Mouse (Mus musculus) ovary, postnatal 10 days (tissue): ENCODE data around the gene Omp.
A peak's percentile ranks its signal among the peaks of the same experiment; 100 is the strongest.

Experiments
- DNase-seq: peaks from one replicate; pipeline ENCODE4 v3.0.0; 2022; ENCODE audit warnings: low spot score

Gene Omp

GRCm38 (mm10) chr7:98103002-98103941, 42.0 kb downstream of the Omp start:
- peak; percentile 58 for DNase-seq

DNA sequence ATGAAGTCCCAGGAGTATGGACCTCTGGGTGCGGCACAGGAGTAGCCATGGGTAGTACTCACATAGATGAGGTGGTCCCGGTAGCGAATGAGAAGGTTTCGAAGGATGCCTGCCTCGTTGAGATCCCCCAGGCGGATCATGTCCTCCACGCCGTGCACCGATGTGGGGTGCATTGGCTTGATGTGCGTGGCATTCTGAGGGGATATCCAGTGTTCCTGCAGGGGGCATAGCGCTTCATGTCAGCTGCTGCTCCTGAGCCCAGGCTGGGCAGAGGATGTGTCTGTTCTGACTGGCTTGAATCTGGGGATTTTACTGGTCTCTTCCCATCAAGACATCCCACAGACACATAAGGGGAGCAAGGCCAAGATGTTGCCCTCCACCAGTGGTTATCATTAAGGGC, 42.8 kb downstream of the Omp start:
- DNase-seq, result no peak

DNA sequence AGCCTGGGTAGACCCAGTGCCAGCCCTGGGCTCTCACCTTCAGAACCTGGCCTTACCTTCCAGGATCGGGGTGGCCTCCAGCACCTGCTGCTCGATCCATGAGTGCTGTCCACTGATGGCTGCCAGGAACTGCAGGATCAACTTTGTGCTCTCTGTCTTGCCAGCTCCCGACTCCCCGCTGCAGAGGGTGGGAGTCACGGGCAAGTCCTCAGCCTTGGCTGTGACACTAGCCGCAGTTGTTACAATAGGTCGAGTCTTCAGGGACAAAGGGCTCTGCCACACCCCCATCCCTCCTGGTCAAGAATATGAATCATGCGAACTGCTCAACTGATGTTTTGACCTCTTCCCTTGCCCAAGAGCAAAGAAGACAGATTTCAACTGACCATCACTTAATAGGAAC, 47.7 kb downstream of the Omp start:
- no peak for DNase-seq

- DNase-seq, result no peak
Measured at GRCm38 (mm10) chr7:98095852-98096251, 49.5 kb downstream of the Omp start.
